Mouse (Mus musculus) spleen, adult 2 months (tissue): ENCODE results near the gene Zfp970. TPM values are rescaled to one million over a fixed set of nuclear protein-coding genes. Genes with fewer than 3 reads are reported as not detected.
"Not testable (repeated sequence)": the region's sequence is repeated elsewhere in the genome, so short reads cannot be mapped to it uniquely, and the experiment has no call there.

Experiments
- DNase-seq, 2 experiments: peaks; one replicate each; pipeline versions ENCODE4 v3.0.0 to v3.0.0-alpha.2; 2012 to 2021; ENCODE audit warnings: low spot score in 2 of 2, low read depth in 1 of 2
- H3K27ac ChIP-seq: fragments of 200-500 bp; 2 replicates; pipeline ENCODE4 v1.5.1; 2012; ENCODE audit warnings: low read length, inconsistent platforms; ENCODE audit not compliant: insufficient read depth
- H3K27me3 ChIP-seq: fragments of 200-500 bp; 2 replicates; pipeline ENCODE4 v1.6.1; 2012; ENCODE audit warnings: mild to moderate bottlenecking, moderate library complexity, low read length, inconsistent platforms; ENCODE audit not compliant: control insufficient read depth, insufficient read depth
- H3K36me3 ChIP-seq: fragments of 200-500 bp; 2 replicates; pipeline ENCODE4 v1.6.1; 2012; ENCODE audit warnings: mild to moderate bottlenecking, low read length, inconsistent platforms; ENCODE audit not compliant: control insufficient read depth, insufficient read depth
- H3K4me1 ChIP-seq: fragments of 200-500 bp; 2 replicates; pipeline ENCODE4 v1.6.1; 2011; ENCODE audit warnings: inconsistent platforms; ENCODE audit not compliant: control insufficient read depth, insufficient read depth, insufficient read length
- H3K4me3 ChIP-seq: fragments of 200-500 bp; 2 replicates; pipeline ENCODE4 v1.5.1; 2011; ENCODE audit warnings: mild to moderate bottlenecking, inconsistent platforms; ENCODE audit not compliant: insufficient read depth, insufficient read length; ENCODE audit errors: extremely low read depth
- WGBS: fragments of 180-500 bp; shearing (Covaris S2); methylation state at CpG from one replicate; pipeline ENCODE4 v1.1.7; 2018; 5-methylcytosine and 5-hydroxymethylcytosine counted together
- polyA plus RNA-seq: library from polyadenylated mRNA; depleted of rRNA; stranded (reverse); fragments of >200 nt; gene quantifications from 2 replicates; pipeline ENCODE4 v1.2.3, GENCODE M21; 2012; rRNA removed

Gene Zfp970
- polyA plus RNA-seq = 0.97 and 1.1 TPM in 2 replicates

DNA sequence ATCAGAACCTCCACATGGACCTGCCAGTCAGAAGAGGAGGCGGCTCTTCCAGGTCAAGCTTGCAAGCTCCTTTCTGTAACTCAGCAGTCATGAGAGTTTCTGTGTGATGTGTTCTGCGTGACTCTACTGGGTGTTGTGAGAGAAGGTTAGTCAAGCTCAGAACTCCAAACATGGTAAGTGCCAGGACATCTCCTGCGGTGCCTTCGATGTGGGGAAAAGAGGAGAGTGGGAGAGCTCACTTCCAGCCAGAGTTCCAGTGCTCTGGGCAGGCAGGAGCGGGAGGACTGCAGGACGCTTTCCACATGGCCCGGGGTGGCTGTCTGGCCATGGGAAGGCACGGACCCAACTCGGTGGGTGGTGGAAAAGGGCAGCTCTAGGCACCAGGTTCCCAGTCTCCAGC is at the start of gene Zfp970:
TSS of gene Zfp970 (plus strand) at position 58 of the 400 bp plus-strand sequence.
- H3K36me3 ChIP-seq, DNase-seq, H3K4me1 ChIP-seq, H3K27ac ChIP-seq, H3K27me3 ChIP-seq: not testable (repeated sequence)
- H3K4me3 ChIP-seq = peak within 1 kb of the TSS; percentile 44
- WGBS = 11% methylated on average over 8 of the region's 9 CpGs

GRCm38 (mm10) chr2:177468222-177468621 is 3.7 kb downstream of the Zfp970 start:
- H3K27ac ChIP-seq, DNase-seq: not testable (repeated sequence)

DNA sequence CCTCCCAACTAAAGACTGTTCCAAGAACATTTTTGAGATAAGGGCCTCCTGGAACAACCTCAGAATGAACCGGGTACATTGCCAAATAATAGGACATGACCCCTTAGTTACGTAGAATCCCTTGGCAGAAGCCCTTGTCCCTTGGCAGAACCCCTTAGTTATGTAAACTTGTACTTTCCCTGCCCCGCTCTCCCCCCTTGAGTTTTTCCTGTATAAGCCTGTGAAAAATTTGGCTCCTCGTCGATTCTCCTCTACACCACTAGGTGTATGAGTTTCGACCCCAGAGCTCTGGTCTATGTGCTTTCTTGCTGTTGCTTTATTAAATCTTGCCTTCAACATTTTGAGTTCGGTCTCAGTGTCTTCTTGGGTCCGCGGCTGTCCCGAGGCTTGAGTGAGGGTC is 7.7 kb downstream of the Zfp970 start:
- 89% methylated on average over 7 of the region's 10 CpGs for WGBS
- DNase-seq, H3K4me3 ChIP-seq, H3K27ac ChIP-seq, H3K27me3 ChIP-seq, H3K36me3 ChIP-seq, H3K4me1 ChIP-seq: not testable (repeated sequence)

More at GRCm38 (mm10) chr2:177468222-177468621, 3.7 kb downstream of the Zfp970 start:
- not testable (repeated sequence) for H3K36me3 ChIP-seq, H3K4me3 ChIP-seq, H3K27me3 ChIP-seq, H3K4me1 ChIP-seq

DNA sequence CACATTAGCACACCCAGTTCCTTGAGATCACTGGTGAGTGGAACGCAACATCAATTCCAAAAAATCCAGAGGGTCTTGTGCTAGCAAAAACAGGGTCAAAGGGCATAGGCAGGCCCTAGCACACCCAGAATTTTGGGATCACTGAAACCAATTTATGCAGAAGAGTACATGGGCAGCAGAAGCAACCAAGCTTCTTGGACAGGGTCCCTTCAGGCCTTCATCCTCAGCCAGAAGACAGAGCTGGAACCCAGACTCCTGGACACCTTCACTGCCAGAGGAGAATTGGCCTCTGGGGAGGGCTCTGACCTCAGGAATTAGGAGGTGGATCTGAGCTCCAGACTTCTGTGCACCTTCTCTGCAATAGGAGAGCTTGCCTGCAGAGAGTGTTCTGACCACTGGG is 17.4 kb downstream of the Zfp970 start:
- not testable (repeated sequence) for H3K36me3 ChIP-seq, H3K27ac ChIP-seq, H3K27me3 ChIP-seq, H3K4me3 ChIP-seq, H3K4me1 ChIP-seq, DNase-seq
- WGBS = 83% methylated on average over 1 of the region's 1 CpGs

- DNase-seq, H3K27me3 ChIP-seq, H3K36me3 ChIP-seq, H3K27ac ChIP-seq, H3K4me1 ChIP-seq, H3K4me3 ChIP-seq: not testable (repeated sequence)
- WGBS = 82% methylated on average over 11 of the region's 11 CpGs
These were observed 18.9 kb downstream of the Zfp970 start for GRCm38 (mm10) chr2:177483238-177483948.

DNA sequence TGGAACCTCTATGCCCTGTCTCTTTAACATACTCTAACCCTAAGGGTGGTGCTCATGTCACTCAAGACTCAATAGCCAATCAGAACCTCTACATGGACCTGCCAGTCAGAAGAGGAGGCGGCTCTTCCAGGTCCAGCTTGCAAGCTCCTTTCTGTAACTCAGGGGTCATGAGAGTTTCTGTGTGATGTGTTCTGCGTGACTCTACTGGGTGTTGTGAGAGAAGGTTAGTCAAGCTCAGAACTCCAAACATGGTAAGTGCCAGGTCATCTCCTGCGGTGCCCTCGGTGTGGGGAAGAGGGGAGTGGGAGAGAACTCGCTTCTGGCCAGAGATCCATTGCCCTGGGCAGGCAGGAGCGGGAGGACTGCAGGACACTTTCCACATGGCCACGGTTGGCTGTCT is 33.5 kb downstream of the Zfp970 start, which contains the start of gene Gm14403:
TSS of gene Gm14403 (plus strand) at position 149 of the 400 bp plus-strand sequence.
- not testable (repeated sequence) for H3K27ac ChIP-seq, DNase-seq, H3K27me3 ChIP-seq, H3K4me1 ChIP-seq, H3K36me3 ChIP-seq
- 20% methylated on average over 7 of the region's 7 CpGs for WGBS
- peak within 1 kb of the TSS; percentile 36; the same call in 1 of the 2 replicates for H3K4me3 ChIP-seq

GRCm38 (mm10) chr2:177499182-177499581 is 34.6 kb downstream of the Zfp970 start:
- not testable (repeated sequence) for H3K4me1 ChIP-seq

DNA sequence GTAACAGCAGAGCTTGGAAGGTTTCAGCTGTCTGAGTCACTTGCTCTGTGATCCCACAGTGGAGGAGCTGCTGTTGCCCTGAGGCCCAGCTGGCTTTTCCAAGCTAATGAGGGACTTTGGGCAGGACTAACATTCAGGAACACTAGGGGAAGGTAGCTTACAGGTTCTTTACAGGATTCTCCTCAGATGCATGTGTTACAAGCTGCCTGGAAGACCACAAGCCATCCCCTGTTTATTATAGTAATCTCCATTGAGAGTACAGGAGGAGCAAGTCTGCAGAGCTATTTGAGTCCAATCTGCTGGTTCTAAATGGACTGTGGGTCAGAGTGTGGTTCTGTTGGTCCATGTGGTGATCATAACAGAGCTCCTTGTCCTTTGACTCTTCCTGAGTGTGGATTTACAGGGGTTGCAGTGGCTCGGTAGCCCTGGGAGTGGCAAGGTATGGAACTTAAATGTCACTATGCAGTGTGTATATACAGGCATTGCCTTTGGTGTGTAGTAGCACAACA is 40.7 kb downstream of the Zfp970 start:
- H3K27ac ChIP-seq, H3K4me3 ChIP-seq, H3K36me3 ChIP-seq, H3K27me3 ChIP-seq, H3K4me1 ChIP-seq, DNase-seq: not testable (repeated sequence)
- WGBS = 95% methylated on average over 1 of the region's 1 CpGs

More at GRCm38 (mm10) chr2:177499182-177499581, 34.6 kb downstream of the Zfp970 start:
- H3K27me3 ChIP-seq, H3K36me3 ChIP-seq, DNase-seq, H3K4me3 ChIP-seq, H3K27ac ChIP-seq: not testable (repeated sequence)
- WGBS = 36% methylated on average over 1 of the region's 1 CpGs

GRCm38 (mm10) chr2:177511381-177511780 is 46.8 kb downstream of the Zfp970 start:
- WGBS = 66% methylated on average over 4 of the region's 4 CpGs
- H3K27me3 ChIP-seq, H3K27ac ChIP-seq, DNase-seq, H3K4me1 ChIP-seq, H3K4me3 ChIP-seq, H3K36me3 ChIP-seq: not testable (repeated sequence)

GRCm38 (mm10) chr2:177511972-177512371 is 47.4 kb downstream of the Zfp970 start:
- not testable (repeated sequence) for DNase-seq, H3K36me3 ChIP-seq, H3K27me3 ChIP-seq, H3K4me1 ChIP-seq, H3K4me3 ChIP-seq, H3K27ac ChIP-seq
- 91% methylated on average over 3 of the region's 3 CpGs for WGBS

GRCm38 (mm10) chr2:177513991-177514479 is 49.5 kb downstream of the Zfp970 start:
- H3K36me3 ChIP-seq, H3K4me1 ChIP-seq, H3K27ac ChIP-seq, H3K4me3 ChIP-seq, H3K27me3 ChIP-seq, DNase-seq: not testable (repeated sequence)
- 85% methylated on average over 4 of the region's 4 CpGs for WGBS
